Mouse (Mus musculus): Measurements from ENCODE around the gene Clec2d.

GRCm38 (mm10) chr6:129215053-129215452, 34.6 kb downstream of the Clec2d start:
- TF ChIP-seq CTCF (IDR thresholded peaks at IDR 0.05; ENCODE audit: low read depth) (no peak), EP300 (IDR thresholded peaks at IDR 0.05; ENCODE audit: low read depth) (no peak)

Measured in heart, postnatal 0 days (tissue).